Mouse (Mus musculus): ENCODE measurements around the gene Hes2. TPM values are rescaled to one million over a fixed set of nuclear protein-coding genes. Genes with fewer than 3 reads are reported as not detected.

The Hes2 gene
- polyA plus RNA-seq, 1 experiment from 2014 or later: not detected

DNA sequence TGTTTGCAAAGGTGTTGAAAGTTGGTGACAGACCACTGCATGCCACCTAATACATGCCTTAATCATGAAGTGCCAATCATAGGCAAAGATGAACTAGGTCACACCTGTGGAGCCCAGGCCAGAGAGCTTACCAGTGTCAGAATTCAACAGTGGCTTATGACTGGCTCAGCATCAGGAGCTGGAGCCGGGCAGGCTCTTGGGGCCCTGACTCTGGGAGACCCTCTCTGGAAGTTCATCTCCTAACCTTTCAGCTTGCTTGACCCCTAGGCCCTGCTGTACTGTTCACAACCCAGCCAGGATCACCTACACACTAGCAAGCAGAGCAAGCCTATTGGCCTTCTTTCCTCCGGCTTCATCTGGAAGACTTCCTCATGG, 21.8 kb upstream of the Hes2 start:
- H3K4me3 ChIP-seq (ENCODE audit: low read depth, low read length): no peak overlapping the region
- WGBS: 88% methylated on average over 2 of the region's 2 CpGs

DNA sequence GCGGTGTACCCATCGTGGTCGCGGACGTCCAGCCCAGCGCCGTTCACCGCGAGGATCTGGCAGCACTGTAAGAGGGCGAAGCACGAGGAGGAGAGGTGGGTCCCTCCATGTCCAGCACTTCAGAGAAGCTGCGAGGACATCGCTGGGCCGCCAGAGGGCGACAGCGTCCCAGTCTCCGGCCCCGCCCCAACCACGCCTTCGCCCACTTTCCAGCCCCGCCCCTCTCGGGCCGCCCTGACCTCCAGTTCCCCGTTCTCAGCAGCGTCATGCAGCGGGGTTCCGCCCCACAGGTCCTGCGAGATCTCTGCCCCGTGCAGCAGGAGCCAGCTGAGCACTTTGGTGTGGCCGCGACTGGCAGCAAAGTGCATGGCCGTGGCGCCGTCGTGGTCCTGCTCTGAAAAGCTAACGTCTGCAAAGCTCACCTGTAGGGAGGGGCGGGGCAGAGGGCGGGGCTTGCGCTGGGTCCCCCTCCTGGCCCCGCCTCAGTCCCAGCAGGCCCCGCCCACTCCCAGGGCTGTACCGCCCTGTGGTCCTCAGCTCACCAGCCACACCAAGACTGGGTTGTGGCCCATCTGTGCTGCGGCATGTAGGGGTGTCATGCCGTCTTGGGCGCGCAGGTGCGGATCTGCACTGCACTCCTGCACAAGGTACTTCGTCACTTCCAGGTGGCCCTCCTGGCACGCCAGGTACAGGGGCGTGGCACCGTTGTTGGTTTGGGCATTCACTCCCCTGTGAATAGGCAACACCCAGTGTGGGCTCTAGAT, 20.0 kb upstream of the Hes2 start:
- H3K27ac ChIP-seq (ENCODE audit: low read depth, low read length): no peak overlapping the region
- DNase-seq (ENCODE audit: low spot score): peak; percentile 92
- H3K27me3 ChIP-seq (replicated peaks; ENCODE audit: control insufficient read depth, insufficient read depth, low read length): peaks cover 17% of the 10 kb centered on the region
- no peak overlapping the region for H3K9ac ChIP-seq (ENCODE audit: low read depth, low read length)
- peak; percentile 89 for ATAC-seq (replicated peaks; ENCODE audit: low FRiP score)
- H3K4me1 ChIP-seq (replicated peaks; ENCODE audit: control insufficient read depth, insufficient read depth, low read length): peaks cover 8% of the 10 kb centered on the region
- H3K36me3 ChIP-seq (ENCODE audit: control insufficient read depth, insufficient read depth, low read length): no peaks in the 10 kb centered on the region
- H3K9me3 ChIP-seq (ENCODE audit: control insufficient read depth, low read length): no peaks in the 10 kb centered on the region
- WGBS: 3% methylated on average over 50 of the region's 51 CpGs
- H3K4me3 ChIP-seq (ENCODE audit: low read depth, low read length): peak overlapping the region; percentile 56
- H3K4me2 ChIP-seq: peak overlapping the region; percentile 83

More for the DNA sequence above, 21.8 kb upstream of the Hes2 start:
- no peak for DNase-seq (ENCODE audit: low spot score)
- Histone ChIP-seq H3K4me1 (replicated peaks; ENCODE audit: control insufficient read depth, insufficient read depth, low read length) (peaks cover 8% of the 10 kb centered on the region), H3K36me3 (ENCODE audit: control insufficient read depth, insufficient read depth, low read length) (no peaks in the 10 kb centered on the region), H3K9ac (ENCODE audit: low read depth, low read length) (no peak overlapping the region), H3K4me2 (no peak overlapping the region), H3K27ac (ENCODE audit: low read depth, low read length) (no peak overlapping the region), H3K27me3 (replicated peaks; ENCODE audit: control insufficient read depth, insufficient read depth, low read length) (peaks cover 31% of the 10 kb centered on the region), H3K9me3 (ENCODE audit: control insufficient read depth, low read length) (no peaks in the 10 kb centered on the region)
- ATAC-seq (replicated peaks; ENCODE audit: low FRiP score): no peak

GRCm38 (mm10) chr4:152140441-152140840, 18.2 kb upstream of the Hes2 start:
- H3K27ac ChIP-seq (ENCODE audit: low read depth, low read length): no peak overlapping the region
- H3K36me3 ChIP-seq (ENCODE audit: control insufficient read depth, insufficient read depth, low read length): no peaks in the 10 kb centered on the region
- H3K9me3 ChIP-seq (ENCODE audit: control insufficient read depth, low read length): no peaks in the 10 kb centered on the region
- WGBS: 28% methylated on average over 6 of the region's 6 CpGs
- H3K27me3 ChIP-seq (replicated peaks; ENCODE audit: control insufficient read depth, insufficient read depth, low read length): peaks cover 12% of the 10 kb centered on the region
- no peak overlapping the region for H3K4me2 ChIP-seq
- H3K4me1 ChIP-seq (replicated peaks; ENCODE audit: control insufficient read depth, insufficient read depth, low read length): peaks cover 8% of the 10 kb centered on the region
- no peak overlapping the region for H3K4me3 ChIP-seq (ENCODE audit: low read depth, low read length)
- no peak for DNase-seq (ENCODE audit: low spot score)
- no peak for ATAC-seq (replicated peaks; ENCODE audit: low FRiP score)
- H3K9ac ChIP-seq (ENCODE audit: low read depth, low read length): no peak overlapping the region

DNA sequence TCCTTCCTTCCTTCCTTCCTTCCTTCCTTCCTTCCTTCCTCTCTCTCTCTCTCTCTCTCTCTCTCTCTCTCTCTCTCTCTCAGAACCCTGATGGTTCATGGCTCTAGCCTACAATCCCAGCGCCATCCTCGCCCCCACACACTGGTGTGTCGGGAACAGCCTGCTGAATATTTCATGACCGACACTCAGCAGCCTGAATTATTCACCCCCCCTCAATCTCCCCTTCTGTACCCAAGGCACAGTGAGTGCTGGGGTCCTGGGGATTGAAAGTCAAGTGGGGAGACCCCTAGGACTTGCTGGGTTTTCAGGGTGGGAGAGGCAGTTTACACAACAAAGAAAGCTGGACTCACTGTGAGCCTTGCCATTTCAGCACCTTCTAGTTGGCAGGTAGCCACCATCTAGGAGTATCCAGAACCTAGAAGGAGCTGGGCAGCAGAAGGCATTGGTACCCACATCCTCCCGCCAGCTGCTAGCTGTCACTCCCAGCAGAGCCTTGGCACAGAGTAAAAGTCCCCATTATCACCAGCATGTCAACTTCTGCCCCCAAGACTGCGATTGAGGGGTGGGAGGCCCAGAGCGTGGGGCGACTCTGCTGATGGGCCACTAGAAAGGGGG, 17.0 kb upstream of the Hes2 start:
- 78% methylated on average over 8 of the region's 8 CpGs for WGBS
- Histone ChIP-seq H3K9ac (ENCODE audit: low read depth, low read length) (no peak overlapping the region), H3K9me3 (ENCODE audit: control insufficient read depth, low read length) (no peaks in the 10 kb centered on the region), H3K27me3 (replicated peaks; ENCODE audit: control insufficient read depth, insufficient read depth, low read length) (peaks cover 12% of the 10 kb centered on the region), H3K4me1 (replicated peaks; ENCODE audit: control insufficient read depth, insufficient read depth, low read length) (peaks cover 8% of the 10 kb centered on the region), H3K4me2 (no peak overlapping the region), H3K4me3 (ENCODE audit: low read depth, low read length) (no peak overlapping the region), H3K27ac (ENCODE audit: low read depth, low read length) (no peak overlapping the region), H3K36me3 (ENCODE audit: control insufficient read depth, insufficient read depth, low read length) (no peaks in the 10 kb centered on the region)
- no peak for ATAC-seq (replicated peaks; ENCODE audit: low FRiP score)
- no peak for DNase-seq (ENCODE audit: low spot score)

DNA sequence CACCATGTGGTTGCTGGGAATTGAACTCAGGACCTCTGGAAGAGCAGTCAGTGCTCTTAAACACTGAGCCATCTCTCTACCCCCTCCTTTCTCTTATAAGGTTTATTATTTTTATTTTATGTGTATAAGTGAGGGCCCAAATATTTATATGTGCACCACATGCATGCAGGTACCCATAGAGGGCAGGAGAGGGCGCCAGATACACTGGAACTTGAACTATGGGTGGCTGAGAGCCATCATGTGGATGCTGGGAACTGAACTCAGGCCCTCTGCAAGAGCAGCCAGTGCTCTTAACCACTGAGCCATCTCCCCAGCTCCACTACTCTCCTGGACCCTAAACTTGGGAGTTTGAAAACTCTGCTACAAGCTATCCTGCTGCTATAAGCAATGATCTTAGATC, 15.0 kb upstream of the Hes2 start:
- Histone ChIP-seq H3K9me3 (ENCODE audit: control insufficient read depth, low read length) (no peaks in the 10 kb centered on the region), H3K9ac (ENCODE audit: low read depth, low read length) (no peak overlapping the region), H3K27ac (ENCODE audit: low read depth, low read length) (no peak overlapping the region), H3K4me1 (replicated peaks; ENCODE audit: control insufficient read depth, insufficient read depth, low read length) (peaks cover 5% of the 10 kb centered on the region), H3K36me3 (ENCODE audit: control insufficient read depth, insufficient read depth, low read length) (no peaks in the 10 kb centered on the region), H3K4me2 (no peak overlapping the region), H3K27me3 (replicated peaks; ENCODE audit: control insufficient read depth, insufficient read depth, low read length) (peaks cover 9% of the 10 kb centered on the region), H3K4me3 (ENCODE audit: low read depth, low read length) (no peak overlapping the region)
- 33% methylated on average over 1 of the region's 1 CpGs for whole genome bisulfite sequencing
- ATAC-seq (replicated peaks; ENCODE audit: low FRiP score) (no peak), DNase-seq (ENCODE audit: low spot score) (no peak)

- Histone ChIP-seq H3K4me2 (no peak overlapping the region), H3K9me3 (ENCODE audit: control insufficient read depth, low read length) (no peaks in the 10 kb centered on the region), H3K4me3 (ENCODE audit: low read depth, low read length) (no peak overlapping the region), H3K4me1 (replicated peaks; ENCODE audit: control insufficient read depth, insufficient read depth, low read length) (peaks cover 3% of the 10 kb centered on the region), H3K27me3 (replicated peaks; ENCODE audit: control insufficient read depth, insufficient read depth, low read length) (peaks cover 26% of the 10 kb centered on the region), H3K36me3 (ENCODE audit: control insufficient read depth, insufficient read depth, low read length) (no peaks in the 10 kb centered on the region), H3K9ac (ENCODE audit: low read depth, low read length) (no peak overlapping the region), H3K27ac (ENCODE audit: low read depth, low read length) (no peak overlapping the region)
- no peak for DNase-seq (ENCODE audit: low spot score)
- no peak for ATAC-seq (replicated peaks; ENCODE audit: low FRiP score)
- WGBS: 59% methylated on average over 10 of the region's 10 CpGs
Measured at GRCm38 (mm10) chr4:152145473-152145872, 13.2 kb upstream of the Hes2 start.

DNA sequence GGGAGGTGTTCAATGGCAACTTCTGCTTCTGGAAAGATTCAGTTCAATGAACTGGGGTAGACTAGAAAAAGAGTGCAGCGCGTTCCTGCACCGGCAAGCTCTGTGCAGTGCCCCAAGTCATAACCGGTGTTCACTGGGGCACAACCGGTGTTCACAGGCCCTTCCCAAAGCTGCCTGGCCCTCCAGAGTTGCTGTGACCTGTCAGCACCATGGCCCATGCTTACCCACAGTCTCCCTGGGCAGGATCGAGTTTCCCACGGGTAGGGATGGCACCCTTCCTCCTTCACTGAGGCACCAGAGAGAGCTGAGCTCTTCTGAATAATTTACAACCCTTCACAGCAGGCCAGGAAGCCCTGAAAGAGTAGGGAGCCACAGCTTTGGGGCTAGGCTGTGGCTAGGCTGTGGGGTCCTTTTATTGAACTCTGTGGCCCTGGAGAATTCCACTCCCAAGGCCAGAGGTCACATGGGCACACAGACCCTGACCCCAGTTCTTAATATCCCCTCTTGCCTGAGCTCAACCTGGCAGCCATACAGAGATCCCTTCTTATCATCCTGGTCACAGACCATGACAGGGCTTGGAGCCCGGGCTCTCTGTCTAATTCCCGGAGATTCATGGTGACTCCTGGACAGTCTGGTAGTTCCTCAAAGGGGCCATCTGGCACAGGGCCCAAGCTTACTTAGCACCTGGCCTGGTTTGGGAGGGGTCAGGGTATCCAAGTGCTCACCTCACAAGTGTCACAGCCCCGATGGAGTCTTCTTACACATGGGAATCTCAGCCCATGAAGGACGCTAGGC, 12.4 kb upstream of the Hes2 start:
- H3K4me2 ChIP-seq: no peak overlapping the region
- no peak overlapping the region for H3K4me3 ChIP-seq (ENCODE audit: low read depth, low read length)
- H3K9ac ChIP-seq (ENCODE audit: low read depth, low read length): no peak overlapping the region
- H3K9me3 ChIP-seq (ENCODE audit: control insufficient read depth, low read length): no peaks in the 10 kb centered on the region
- no peak for DNase-seq (ENCODE audit: low spot score)
- H3K27me3 ChIP-seq (replicated peaks; ENCODE audit: control insufficient read depth, insufficient read depth, low read length): peaks cover 32% of the 10 kb centered on the region
- no peak for ATAC-seq (replicated peaks; ENCODE audit: low FRiP score)
- H3K4me1 ChIP-seq (replicated peaks; ENCODE audit: control insufficient read depth, insufficient read depth, low read length): peaks cover 6% of the 10 kb centered on the region
- H3K36me3 ChIP-seq (ENCODE audit: control insufficient read depth, insufficient read depth, low read length): no peaks in the 10 kb centered on the region
- H3K27ac ChIP-seq (ENCODE audit: low read depth, low read length): no peak overlapping the region
- 66% methylated on average over 11 of the region's 11 CpGs for WGBS

DNA sequence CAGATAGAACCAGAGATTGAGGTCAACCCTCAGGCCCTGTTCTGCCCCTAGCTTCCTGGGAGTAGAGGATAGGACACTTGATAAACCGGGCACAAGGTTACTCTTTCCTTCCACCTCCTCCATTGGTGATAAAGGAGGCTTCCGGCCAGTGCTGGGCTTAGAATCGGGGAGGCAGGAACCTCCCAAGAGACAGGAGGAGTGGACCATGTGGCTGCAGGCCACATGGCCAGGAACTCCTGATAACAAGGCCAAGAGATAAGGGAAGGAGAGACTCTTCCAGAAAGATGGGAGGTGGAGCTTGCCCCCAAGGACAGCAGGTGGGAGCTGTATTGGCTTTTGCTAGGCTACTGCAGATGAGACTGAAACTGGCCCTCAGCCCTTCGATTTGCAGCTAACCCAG, 8.1 kb upstream of the Hes2 start:
- H3K9me3 ChIP-seq (ENCODE audit: control insufficient read depth, low read length): no peaks in the 10 kb centered on the region
- H3K36me3 ChIP-seq (ENCODE audit: control insufficient read depth, insufficient read depth, low read length): no peaks in the 10 kb centered on the region
- no peak overlapping the region for H3K4me2 ChIP-seq
- WGBS: 43% methylated on average over 4 of the region's 4 CpGs
- H3K4me3 ChIP-seq (ENCODE audit: low read depth, low read length): no peak overlapping the region
- DNase-seq (ENCODE audit: low spot score) (no peak), ATAC-seq (replicated peaks; ENCODE audit: low FRiP score) (no peak)
- H3K27ac ChIP-seq (ENCODE audit: low read depth, low read length): no peak overlapping the region
- H3K9ac ChIP-seq (ENCODE audit: low read depth, low read length): no peak overlapping the region
- H3K4me1 ChIP-seq (replicated peaks; ENCODE audit: control insufficient read depth, insufficient read depth, low read length): peaks cover 21% of the 10 kb centered on the region
- H3K27me3 ChIP-seq (replicated peaks; ENCODE audit: control insufficient read depth, insufficient read depth, low read length): peaks cover 52% of the 10 kb centered on the region

All from liver, embryonic 11.5 days (tissue).